Mouse (Mus musculus): ENCODE measurements at regions not wholly inside any gene's neighbourhood (a gene's known extent, or its start where the extent isn't known, plus 50 kb on each side); places are given as distances from the start of the nearest gene placed in this dataset.

GRCm38 (mm10) chr17:47983286-47983685 is 54.8 kb downstream of the 1700122O11Rik start:
- TF ChIP-seq CTCF (conservative IDR thresholded peaks at IDR 0.05; ENCODE audit: low read length) (no peak), POU5F1 (IDR thresholded peaks at IDR 0.05; ENCODE audit: borderline replicate concordance, low read length) (no peak), NANOG (IDR thresholded peaks at IDR 0.05; ENCODE audit: borderline replicate concordance, low read length) (peak; percentile 53; the same call in 1 of the 2 replicates)

Data from E14TG2a.4 (cell line).